In the genomic region with DNA sequence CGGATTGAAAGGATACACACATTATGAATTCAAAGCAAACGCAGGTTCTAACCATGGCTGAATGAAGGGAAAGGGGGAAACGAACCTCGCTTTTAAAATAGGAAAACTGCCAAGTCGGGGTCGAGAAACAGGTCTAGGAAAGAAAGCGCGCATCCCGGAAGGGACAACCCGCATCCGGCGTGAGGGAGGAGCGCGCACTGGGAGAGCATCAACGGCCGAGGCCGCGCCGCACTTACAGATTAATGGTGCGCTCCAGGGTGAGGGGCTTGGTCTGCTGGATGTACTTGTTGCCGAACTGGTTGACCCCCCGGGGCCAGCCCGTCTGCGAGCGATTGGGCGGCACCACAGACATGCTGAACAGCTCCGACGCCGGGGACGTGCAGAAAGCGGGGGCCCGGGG, we compare ENCODE assay signal across 8 mouse cellular contexts. TPM values are rescaled to one million over a fixed set of nuclear protein-coding genes. Genes with fewer than 3 reads are reported as not detected.
DNase-seq lines count a peak whose midpoint lies in the region; ATAC-seq and TF ChIP-seq lines count a peak whose summit lies in the region.
"Not testable (repeated sequence)": the region's sequence is repeated elsewhere in the genome, so short reads cannot be mapped to it uniquely, and the experiment has no call there.

No protein-coding gene starts in this region.

- H3K27me3 ChIP-seq in embryonic facial prominence, embryonic 14.5 days (replicated peaks; ENCODE audit: control insufficient read depth, insufficient read depth, low read length); heart, embryonic 11.5 days (ENCODE audit: control insufficient read depth, insufficient read depth, low read length); kidney, postnatal 0 days (ENCODE audit: insufficient read depth, low read length); liver, embryonic 12.5 days (replicated peaks); myocyte (ENCODE audit: control insufficient read depth, insufficient read depth, insufficient read length); splenic B cell, adult 2 months (ENCODE audit: control insufficient read depth, insufficient read depth, low read length, poor library complexity, severe bottlenecking): not testable (repeated sequence)

- H3ac ChIP-seq in myocyte (ENCODE audit: control insufficient read depth, insufficient read length): peak overlapping the region; percentile 91

- ATAC-seq in embryonic facial prominence, embryonic 14.5 days (ENCODE audit: low read depth): peak; percentile 91
- peak; percentile 85 for ATAC-seq in heart, embryonic 11.5 days (replicated peaks; ENCODE audit: insufficient number of reproducible peaks, low FRiP score, low TSS enrichment)
- peak; percentile 91 for ATAC-seq in kidney, postnatal 0 days (replicated peaks; ENCODE audit: low FRiP score, low read depth)
- peak; percentile 85 for ATAC-seq in liver, embryonic 12.5 days

- peak overlapping the region; percentile 72 for H3K27ac ChIP-seq in embryonic facial prominence, embryonic 14.5 days (replicated peaks; ENCODE audit: low read depth, low read length)
- peak overlapping the region; percentile 82 for H3K27ac ChIP-seq in heart, embryonic 11.5 days (ENCODE audit: low read depth, low read length)
- peak overlapping the region; percentile 78 for H3K27ac ChIP-seq in kidney, postnatal 0 days
- peak overlapping the region; percentile 86 for H3K27ac ChIP-seq in liver, embryonic 12.5 days

- peak overlapping the region; percentile 70 for H3K9ac ChIP-seq in embryonic facial prominence, embryonic 14.5 days (ENCODE audit: low read depth, low read length)
- peak overlapping the region; percentile 77 for H3K9ac ChIP-seq in heart, embryonic 11.5 days (ENCODE audit: low read depth, low read length)
- peak overlapping the region; percentile 59 for H3K9ac ChIP-seq in kidney, postnatal 0 days (ENCODE audit: low read depth, low read length)
- H3K9ac ChIP-seq in liver, embryonic 12.5 days: peak overlapping the region; percentile 78

- not testable (repeated sequence) for H3K9me3 ChIP-seq in embryonic facial prominence, embryonic 14.5 days (ENCODE audit: control insufficient read depth, low read length); heart, embryonic 11.5 days (replicated peaks; ENCODE audit: control insufficient read depth, low read length); kidney, postnatal 0 days (replicated peaks; ENCODE audit: low read length); liver, embryonic 12.5 days (replicated peaks)

- H3K4me1 ChIP-seq in embryonic facial prominence, embryonic 14.5 days (ENCODE audit: control insufficient read depth, insufficient read depth, low read length): peaks cover 18% of the 10 kb centered on the region
- peaks cover 14% of the 10 kb centered on the region for H3K4me1 ChIP-seq in heart, embryonic 11.5 days (ENCODE audit: control insufficient read depth, insufficient read depth, low read length)
- not testable (repeated sequence) for H3K4me1 ChIP-seq in kidney, postnatal 0 days (replicated peaks; ENCODE audit: insufficient read depth, low read length)
- H3K4me1 ChIP-seq in liver, embryonic 12.5 days: peaks cover 47% of the 10 kb centered on the region

- peaks cover 16% of the 10 kb centered on the region; the same call in 1 of the 2 replicates for H3K36me3 ChIP-seq in embryonic facial prominence, embryonic 14.5 days (ENCODE audit: control insufficient read depth, insufficient read depth, low read length)
- H3K36me3 ChIP-seq in heart, embryonic 11.5 days (ENCODE audit: control insufficient read depth, insufficient read depth, low read length); kidney, postnatal 0 days (ENCODE audit: insufficient read depth, low read length); splenic B cell, adult 2 months (ENCODE audit: control insufficient read depth, insufficient read depth, low read length, poor library complexity, severe bottlenecking): not testable (repeated sequence)
- H3K36me3 ChIP-seq in liver, embryonic 12.5 days: peaks cover 22% of the 10 kb centered on the region
- H3K36me3 ChIP-seq in myocyte (ENCODE audit: control insufficient read depth, insufficient read depth): peaks cover 12% of the 10 kb centered on the region

- H3K4me3 ChIP-seq in embryonic facial prominence, embryonic 14.5 days (ENCODE audit: low read depth, low read length): peak overlapping the region; percentile 77
- H3K4me3 ChIP-seq in heart, embryonic 11.5 days (ENCODE audit: low read depth, low read length): peak overlapping the region; percentile 70
- peak overlapping the region; percentile 61 for H3K4me3 ChIP-seq in kidney, postnatal 0 days (replicated peaks; ENCODE audit: low read depth, low read length)
- peak overlapping the region; percentile 81 for H3K4me3 ChIP-seq in liver, embryonic 12.5 days
- peak overlapping the region; percentile 74 for H3K4me3 ChIP-seq in myocyte

- TF ChIP-seq POLR2A in myocyte (IDR thresholded peaks at IDR 0.05; ENCODE audit: insufficient read length, low read depth): peak; percentile 64

- H3K79me2 ChIP-seq in myocyte (ENCODE audit: control insufficient read depth, insufficient read depth): peaks cover 68% of the 10 kb centered on the region

- under 1% methylated on average over 20 of the region's 32 CpGs for WGBS in embryonic facial prominence, embryonic 14.5 days
- WGBS in heart, embryonic 11.5 days (ENCODE audit: insufficient replicate concordance): under 1% methylated on average over 21 of the region's 32 CpGs
- WGBS in kidney, postnatal 0 days: under 1% methylated on average over 22 of the region's 32 CpGs
- under 1% methylated on average over 22 of the region's 32 CpGs for WGBS in liver, embryonic 12.5 days (ENCODE audit: insufficient replicate concordance)

- TF ChIP-seq CTCF in kidney, postnatal 0 days (IDR thresholded peaks at IDR 0.05; ENCODE audit: low read depth): not testable (repeated sequence)

- H3K4me2 ChIP-seq in embryonic facial prominence, embryonic 14.5 days (ENCODE audit: low read depth, low read length): peak overlapping the region; percentile 87
- peak overlapping the region; percentile 85 for H3K4me2 ChIP-seq in heart, embryonic 11.5 days
- H3K4me2 ChIP-seq in kidney, postnatal 0 days (ENCODE audit: low read length): peak overlapping the region; percentile 67
- peak overlapping the region; percentile 86 for H3K4me2 ChIP-seq in liver, embryonic 12.5 days
- peak overlapping the region; percentile 93 for H3K4me2 ChIP-seq in myocyte (ENCODE audit: low read depth)

- DNase-seq in A20 (ENCODE audit: low read depth, low spot score): peak; percentile 78
- DNase-seq in adrenal gland, postnatal 4 days (ENCODE audit: low spot score in 2 of 2): peak; percentile 21 to 48
- peak; percentile 88 for DNase-seq in embryonic facial prominence, embryonic 14.5 days (ENCODE audit: low spot score)
- peak; percentile 80 for DNase-seq in kidney, postnatal 0 days (ENCODE audit: low spot score)
- DNase-seq in splenic B cell, adult 2 months (ENCODE audit: low read depth, low spot score): peak; percentile 41

TF ChIP-seq in myocyte, 11 proteins besides CTCF, POLR2A, EP300 and RAD21:
- peak; percentile 42 for TF ChIP-seq POLR2AphosphoS2 (IDR thresholded peaks at IDR 0.05; ENCODE audit: insufficient read length, low read depth)

RNA-seq across cellular contexts. Expression of a gene that starts 0.3 kb away (rescaled TPM):
- total RNA-seq in adrenal gland, postnatal 4 days (2021): 10 to 100 TPM; 61.4 to 63.6 TPM
- 107 and 113 TPM in 2 replicates for polyA plus RNA-seq in embryonic facial prominence, embryonic 14.5 days (2014; fragmentation: Nextera tagmentation; extraction: Ambion mirVana)
- 91.3 and 94.6 TPM in 2 replicates for polyA plus RNA-seq in heart, embryonic 11.5 days (2014; fragmentation: Nextera tagmentation; extraction: Ambion mirVana)
- polyA plus RNA-seq in kidney, postnatal 0 days (2015; fragmentation: Nextera tagmentation; extraction: Ambion mirVana): 106 TPM in 2 replicates
- polyA plus RNA-seq in liver, embryonic 12.5 days (2016; fragmentation: Nextera tagmentation; extraction: Ambion mirVana): 100 and 102 TPM in 2 replicates
- 88.6 TPM for polyA plus RNA-seq in myocyte (2012; fragmentation: generic; extraction: Trizol)

RNA-seq across cellular contexts. Expression of a gene that starts 0.5 kb away (rescaled TPM):
- 10 to 100 TPM; 12.1 to 14.8 TPM for total RNA-seq in adrenal gland, postnatal 4 days (2021)
- polyA plus RNA-seq in embryonic facial prominence, embryonic 14.5 days (2014; fragmentation: Nextera tagmentation; extraction: Ambion mirVana): 13.0 and 16.0 TPM in 2 replicates
- polyA plus RNA-seq in heart, embryonic 11.5 days (2014; fragmentation: Nextera tagmentation; extraction: Ambion mirVana): 13.2 and 13.9 TPM in 2 replicates
- 5.8 and 6.1 TPM in 2 replicates for polyA plus RNA-seq in kidney, postnatal 0 days (2015; fragmentation: Nextera tagmentation; extraction: Ambion mirVana)
- polyA plus RNA-seq in liver, embryonic 12.5 days (2016; fragmentation: Nextera tagmentation; extraction: Ambion mirVana): 7.2 and 8.2 TPM in 2 replicates
- polyA plus RNA-seq in myocyte (2012; fragmentation: generic; extraction: Trizol): 15.6 TPM

RNA-seq across cellular contexts. Expression of a gene that starts 23.9 kb away (rescaled TPM):
- total RNA-seq in adrenal gland, postnatal 4 days (2021): 100 to 1,000 TPM; 142 to 152 TPM
- 53.8 and 57.7 TPM in 2 replicates for polyA plus RNA-seq in embryonic facial prominence, embryonic 14.5 days (2014; fragmentation: Nextera tagmentation; extraction: Ambion mirVana)
- polyA plus RNA-seq in heart, embryonic 11.5 days (2014; fragmentation: Nextera tagmentation; extraction: Ambion mirVana): 47.3 and 55.0 TPM in 2 replicates
- polyA plus RNA-seq in kidney, postnatal 0 days (2015; fragmentation: Nextera tagmentation; extraction: Ambion mirVana): 65.8 and 71.7 TPM in 2 replicates
- polyA plus RNA-seq in liver, embryonic 12.5 days (2016; fragmentation: Nextera tagmentation; extraction: Ambion mirVana): 78.1 and 79.9 TPM in 2 replicates
- polyA plus RNA-seq in myocyte (2012; fragmentation: generic; extraction: Trizol): 111 TPM

Comparison
In these comparisons a context has a peak if more than half of its experiments do, and no peak if none do; other contexts are left out.
1. Peak in every context shown above with its lines: DNase-seq, ATAC-seq, H3K4me3 ChIP-seq and H3K27ac ChIP-seq.
2. DNase-seq: peak in every context shown above with its lines; median percentile 88 in embryonic facial prominence, embryonic 14.5 days; 80 in kidney, postnatal 0 days; 78 in A20; 41 in splenic B cell, adult 2 months; 34 in adrenal gland, postnatal 4 days.